Mouse (Mus musculus): ENCODE measurements at regions not wholly inside any gene's neighbourhood (a gene's known extent, or its start where the extent isn't known, plus 50 kb on each side); places are given as distances from the start of the nearest gene placed in this dataset.

- TF ChIP-seq POLR2A (IDR thresholded peaks at IDR 0.05; ENCODE audit: control insufficient read depth, low read depth, low read length) (no peak), CTCF (IDR thresholded peaks at IDR 0.05; ENCODE audit: control insufficient read depth, insufficient read depth, insufficient replicate concordance, low read depth, low read length) (no peak)
These were observed 572.6 kb upstream of the Robo2 start for GRCm38 (mm10) chr16:74984207-74984606.

Measured in testis, adult 2 months (tissue).